Mouse (Mus musculus) CH12.LX (cell line): ENCODE measurements around the gene Sec24a.

ENCODE experiments used
- CHD2 ChIP-seq: IDR thresholded peaks from 2 replicates; pipeline ENCODE4 v1.6.1; 2011; ENCODE audit warnings: low read length, improper control_type of control experiment
- CTCF ChIP-seq, 2 experiments: IDR thresholded peaks in 1 of 2; conservative IDR thresholded peaks in 1 of 2; 2 replicates each; pipeline ENCODE4 v1.5.1; 2011 to 2012; ENCODE audit warnings: low read depth in 2 of 2, low read length in 2 of 2, improper control_type of control experiment in 1 of 2, inconsistent platforms in 1 of 2, mild to moderate bottlenecking in 1 of 2, moderate library complexity in 1 of 2
- MYC ChIP-seq: IDR thresholded peaks from 2 replicates; pipeline ENCODE4 v1.6.1; 2011; ENCODE audit warnings: low read depth, mild to moderate bottlenecking, improper control_type of control experiment, low read length
- RCOR1 ChIP-seq: conservative IDR thresholded peaks from 2 replicates; pipeline ENCODE4 v1.6.1; 2012; ENCODE audit warnings: low read depth, mild to moderate bottlenecking, inconsistent platforms, low read length, improper control_type of control experiment
- USF1 ChIP-seq: IDR thresholded peaks from 2 replicates; pipeline ENCODE4 v1.6.1; 2014; ENCODE audit warnings: low read depth, mild to moderate bottlenecking, inconsistent platforms, low read length, improper control_type of control experiment
- ZC3H11A ChIP-seq: IDR thresholded peaks from 2 replicates; pipeline ENCODE4 v1.6.1; 2012; ENCODE audit warnings: low read depth, mild to moderate bottlenecking, inconsistent platforms, low read length, improper control_type of control experiment

DNA sequence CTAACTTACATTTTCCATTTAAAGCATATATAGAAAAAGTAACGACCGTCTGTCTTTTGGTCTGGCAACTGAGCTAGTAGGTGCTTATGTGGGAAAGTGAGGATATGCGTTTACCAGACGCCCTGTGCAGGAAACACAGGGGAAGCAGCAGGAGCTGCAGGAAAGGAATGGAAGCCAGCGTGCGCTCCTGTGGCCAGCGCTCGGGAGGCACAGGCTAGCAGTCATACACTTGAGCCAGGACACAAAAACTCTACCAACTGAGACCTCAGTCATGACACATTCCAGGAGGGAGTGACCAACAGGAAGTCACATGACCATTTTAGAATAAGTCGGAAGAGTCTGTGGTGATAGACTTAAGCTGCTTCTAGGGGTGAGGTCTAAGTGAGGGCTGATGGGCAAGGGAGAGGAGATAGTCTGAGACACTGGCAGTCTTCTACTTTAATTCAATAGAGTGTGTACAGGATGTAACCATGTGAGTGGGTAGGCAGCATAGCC, 17.4 kb upstream of the Sec24a start:
- TF ChIP-seq CTCF (conservative IDR thresholded peaks at IDR 0.05 in 1 of 2, IDR thresholded peaks at IDR 0.05 in 1 of 2; ENCODE audit: low read depth in 2 of 2, low read length in 2 of 2) (no peak), ZC3H11A (no peak), CHD2 (no peak), RCOR1 (no peak), MYC (no peak), USF1 (no peak)
